Mouse (Mus musculus): ENCODE data around the gene Nhp2.

Gene Nhp2

GRCm38 (mm10) chr11:51635525-51636322, 16.2 kb downstream of the Nhp2 start, which contains the start of gene Rmnd5b:
Gene Rmnd5b, minus strand, starts transcription at chr11:51635896.
- DNase-seq (ENCODE audit: low read depth, low spot score) = peak; percentile 85

DNA sequence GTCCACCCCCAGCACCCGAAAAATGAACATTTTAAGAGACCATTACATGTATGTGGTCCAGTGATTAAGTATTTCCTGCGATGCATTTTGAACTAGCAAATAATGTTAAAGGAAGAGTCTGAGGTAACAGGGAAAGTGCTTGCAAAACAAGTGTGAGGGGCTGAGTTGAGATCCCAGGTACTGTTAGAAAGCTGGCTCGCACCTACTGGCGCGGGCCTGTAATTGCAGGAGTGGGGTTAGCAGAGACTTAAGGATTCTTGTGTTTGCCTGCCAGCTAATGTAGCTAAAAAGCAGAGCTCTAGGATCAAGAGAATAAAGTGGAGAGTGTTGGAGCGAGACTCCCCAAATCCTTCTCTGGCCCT, 16.8 kb downstream of the Nhp2 start:
- no peak for DNase-seq (ENCODE audit: low read depth, low spot score)

- peak; percentile 89 for DNase-seq (ENCODE audit: low read depth, low spot score)
These were observed 18.5 kb downstream of the Nhp2 start for GRCm38 (mm10) chr11:51637971-51638414.

DNA sequence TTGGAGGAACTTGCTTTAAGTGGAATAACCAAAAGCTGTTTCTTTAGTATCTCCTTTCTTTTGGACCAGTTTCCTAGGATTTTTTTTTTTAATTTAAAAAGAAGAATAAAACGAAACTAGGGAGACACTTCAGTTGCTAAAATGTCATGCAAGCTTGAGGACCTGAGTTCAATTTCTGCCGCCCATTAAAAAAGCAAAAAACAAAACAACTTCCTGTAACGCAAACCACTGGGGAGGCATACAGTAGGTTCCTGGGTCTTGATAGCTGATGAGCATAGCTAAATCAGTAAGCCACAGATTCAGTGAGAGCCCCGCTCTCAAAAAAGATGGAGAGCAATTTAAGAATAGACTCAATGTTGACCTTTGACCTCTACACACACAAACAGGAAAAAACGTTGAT, 19.0 kb downstream of the Nhp2 start:
- no peak for DNase-seq (ENCODE audit: low read depth, low spot score)

- DNase-seq (ENCODE audit: low read depth, low spot score) = no peak
These were observed 21.2 kb downstream of the Nhp2 start for GRCm38 (mm10) chr11:51640748-51641147.

DNA sequence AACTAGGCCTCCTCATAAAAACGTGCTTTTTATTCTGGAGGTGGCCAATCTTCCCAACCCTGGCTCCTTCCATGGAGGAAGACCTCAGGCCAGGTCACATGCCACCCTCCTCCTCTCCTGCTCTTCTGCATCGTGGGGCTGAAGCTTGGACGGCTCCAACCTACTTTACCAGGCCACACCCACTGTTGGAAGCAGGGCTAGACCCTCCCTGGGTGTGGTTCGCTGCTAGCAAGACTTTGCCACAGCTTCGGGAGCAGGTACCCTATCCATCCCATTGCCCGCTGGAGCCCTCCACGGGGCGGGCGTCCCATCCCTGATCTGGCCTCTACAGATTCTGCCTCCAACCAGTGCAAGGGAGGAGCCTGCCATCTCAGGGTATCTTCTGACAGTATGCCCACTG, 23.7 kb downstream of the Nhp2 start:
- DNase-seq (ENCODE audit: low read depth, low spot score) = no peak

GRCm38 (mm10) chr11:51643761-51644160, 24.2 kb downstream of the Nhp2 start:
- DNase-seq (ENCODE audit: low read depth, low spot score) = no peak

DNA sequence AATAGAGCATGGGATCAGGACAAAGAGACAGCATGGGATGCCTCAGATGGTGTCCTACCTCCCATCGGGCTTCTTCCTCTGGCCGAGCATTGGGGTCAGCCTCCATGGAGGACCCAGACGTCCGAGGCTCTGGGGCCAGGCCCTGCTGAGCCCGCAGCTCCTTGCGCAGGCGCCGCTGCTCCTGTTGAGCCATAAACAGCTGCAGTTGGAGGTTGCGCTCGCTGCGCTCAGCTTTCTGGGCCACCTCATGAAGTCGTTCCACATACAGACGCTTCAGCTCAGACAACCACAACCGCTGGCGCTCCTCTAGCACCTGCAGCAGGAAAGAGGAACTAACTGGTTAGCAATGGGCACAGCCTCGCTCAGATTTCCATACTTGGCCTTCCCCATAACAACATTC, 24.7 kb downstream of the Nhp2 start:
- DNase-seq (ENCODE audit: low read depth, low spot score) = no peak

GRCm38 (mm10) chr11:51645293-51645692, 25.8 kb downstream of the Nhp2 start:
- no peak for DNase-seq (ENCODE audit: low read depth, low spot score)

DNA sequence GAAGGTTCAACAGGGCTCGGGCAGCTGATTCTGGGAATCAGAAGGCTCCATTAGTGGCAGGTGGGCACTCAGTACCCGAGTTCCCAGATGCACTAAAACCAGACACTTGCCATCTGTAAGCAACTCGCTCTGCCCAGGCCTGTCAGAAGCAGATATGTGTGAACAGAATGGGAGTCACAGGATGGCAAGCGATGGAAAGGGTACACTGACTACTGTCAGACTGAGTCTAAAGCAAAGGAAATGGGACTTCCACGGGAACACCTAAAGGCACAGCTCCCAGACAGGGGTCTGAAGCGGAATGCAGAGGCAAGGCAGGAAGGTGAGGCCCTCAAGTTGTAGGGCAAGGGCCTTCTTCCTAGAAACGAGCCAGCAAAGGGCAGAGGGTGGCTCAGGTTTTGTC, 26.7 kb downstream of the Nhp2 start:
- no peak for DNase-seq (ENCODE audit: low read depth, low spot score)

DNA sequence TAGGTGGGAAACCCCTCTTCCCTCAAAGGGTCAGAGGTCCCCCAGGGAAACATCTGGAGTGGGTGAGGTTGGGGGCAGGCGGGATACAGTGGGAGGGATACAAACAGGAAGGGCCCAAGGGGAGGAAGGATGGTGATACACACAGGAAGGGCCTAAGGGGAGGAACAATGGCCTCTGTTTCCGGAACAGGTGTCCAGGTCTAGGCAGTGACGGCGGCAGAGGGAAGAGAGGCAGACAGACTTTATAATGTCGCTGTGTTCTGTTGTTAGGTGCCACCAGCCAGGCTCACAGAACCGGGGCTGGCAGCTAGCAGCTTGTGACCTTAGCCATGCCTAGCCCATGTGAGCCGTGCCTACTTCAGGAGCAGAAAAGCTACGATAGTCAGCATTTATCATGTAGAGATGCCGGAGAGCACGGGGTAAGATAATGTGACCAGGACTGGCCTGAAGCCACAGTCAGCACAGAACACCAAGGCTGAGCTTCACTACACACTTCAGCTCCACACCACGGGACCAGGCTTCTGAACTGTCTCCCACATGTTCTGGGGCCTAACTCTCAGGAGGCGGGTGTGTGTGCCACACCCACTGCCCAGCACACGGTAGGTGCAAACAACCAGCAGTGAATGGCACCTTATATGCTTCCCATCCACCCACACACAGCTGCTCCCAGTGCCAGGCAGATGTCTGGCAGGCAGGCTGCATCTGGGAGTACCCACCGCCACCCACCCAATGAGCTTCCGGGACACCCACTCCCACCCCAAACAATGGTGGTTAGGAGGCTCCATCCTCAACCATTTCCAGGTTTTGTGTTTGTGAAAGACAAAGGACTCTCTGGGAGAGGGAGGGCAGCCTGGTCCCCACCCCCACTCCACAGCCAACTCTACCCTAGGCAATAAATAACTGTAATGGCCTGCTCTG, 27.5 kb downstream of the Nhp2 start:
- no peak for DNase-seq (ENCODE audit: low read depth, low spot score)

DNA sequence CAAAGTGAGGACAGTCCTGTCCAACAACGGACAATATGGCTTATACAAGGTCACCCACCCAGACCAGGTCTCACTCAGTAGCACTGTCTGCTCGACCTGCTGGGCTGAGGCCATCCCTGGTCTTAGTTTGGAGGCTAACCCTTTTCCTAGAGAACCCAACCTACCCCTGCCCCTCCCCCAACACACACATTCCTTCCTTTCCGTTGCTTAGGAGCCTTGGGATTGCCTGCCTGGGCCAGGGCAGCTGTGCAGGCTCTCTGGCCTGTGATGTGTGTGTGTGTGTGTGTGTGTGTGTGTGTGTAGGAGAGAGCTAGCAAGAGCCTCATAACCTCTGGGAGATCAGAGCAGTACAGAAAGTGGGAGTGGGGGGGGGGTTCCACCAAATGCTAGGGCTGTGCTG, 29.0 kb downstream of the Nhp2 start:
- no peak for DNase-seq (ENCODE audit: low read depth, low spot score)

DNA sequence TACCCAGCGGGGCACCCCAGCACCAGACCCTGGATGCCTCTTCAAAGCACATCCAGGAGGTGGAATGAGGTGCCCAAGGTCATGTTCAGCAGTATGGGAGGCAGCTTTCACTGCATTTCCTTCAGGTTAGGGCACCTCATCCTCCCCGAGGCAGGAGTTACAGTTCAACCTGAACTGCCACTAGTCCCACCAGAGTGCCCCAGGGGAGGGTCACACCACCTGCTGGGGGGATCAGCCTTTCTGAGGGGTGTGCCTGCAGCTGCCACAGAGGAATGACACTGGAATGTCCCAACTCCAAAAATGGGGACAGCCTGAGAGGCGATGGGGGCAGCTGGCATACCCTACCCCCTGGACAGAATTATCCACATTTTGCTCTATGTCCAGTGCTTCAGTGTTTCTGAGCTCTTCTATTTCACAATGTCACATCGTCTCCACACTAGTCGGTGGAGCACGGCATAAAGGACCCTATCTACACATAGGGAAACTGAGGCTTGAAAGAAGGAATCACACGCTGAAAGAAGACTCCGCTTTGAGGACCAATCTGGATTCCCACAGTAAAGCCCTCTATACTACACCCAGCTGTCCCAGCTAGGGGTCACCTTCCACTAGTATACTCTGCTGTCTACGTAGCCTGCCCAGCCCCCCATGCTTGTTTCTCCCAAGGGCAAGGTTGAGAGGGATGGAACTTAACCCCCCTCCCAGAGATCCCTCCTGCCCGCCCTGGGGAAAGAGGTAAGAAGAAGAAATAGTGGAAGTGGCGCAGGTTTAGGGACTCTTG, 29.8 kb downstream of the Nhp2 start:
- no peak for DNase-seq (ENCODE audit: low read depth, low spot score)

DNA sequence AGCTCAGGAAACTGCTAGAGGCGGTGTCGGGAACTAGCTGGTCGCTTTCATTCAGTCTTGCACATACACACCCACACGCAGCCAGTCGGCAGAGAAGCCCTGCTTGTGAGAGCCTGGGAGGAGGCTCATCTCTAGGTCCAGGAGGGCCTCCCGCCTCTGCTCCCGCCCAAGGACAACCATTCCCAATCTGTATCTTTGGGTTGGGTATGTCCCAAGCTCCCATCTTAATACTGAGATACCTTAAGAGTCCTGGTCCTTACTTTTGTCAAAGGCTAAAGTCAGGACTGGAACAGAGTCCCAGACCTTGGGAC, 30.3 kb downstream of the Nhp2 start:
- no peak for DNase-seq (ENCODE audit: low read depth, low spot score)

GRCm38 (mm10) chr11:51650261-51650660, 30.7 kb downstream of the Nhp2 start:
- DNase-seq (ENCODE audit: low read depth, low spot score) = no peak

- DNase-seq (ENCODE audit: low read depth, low spot score) = peak; percentile 64
These were observed 31.4 kb downstream of the Nhp2 start, which contains the start of the genes N4bp3 and D930048N14Rik for GRCm38 (mm10) chr11:51650691-51651515. Gene N4bp3, minus strand, starts transcription at chr11:51650842. Gene D930048N14Rik, plus strand, starts transcription at chr11:51650954.

DNA sequence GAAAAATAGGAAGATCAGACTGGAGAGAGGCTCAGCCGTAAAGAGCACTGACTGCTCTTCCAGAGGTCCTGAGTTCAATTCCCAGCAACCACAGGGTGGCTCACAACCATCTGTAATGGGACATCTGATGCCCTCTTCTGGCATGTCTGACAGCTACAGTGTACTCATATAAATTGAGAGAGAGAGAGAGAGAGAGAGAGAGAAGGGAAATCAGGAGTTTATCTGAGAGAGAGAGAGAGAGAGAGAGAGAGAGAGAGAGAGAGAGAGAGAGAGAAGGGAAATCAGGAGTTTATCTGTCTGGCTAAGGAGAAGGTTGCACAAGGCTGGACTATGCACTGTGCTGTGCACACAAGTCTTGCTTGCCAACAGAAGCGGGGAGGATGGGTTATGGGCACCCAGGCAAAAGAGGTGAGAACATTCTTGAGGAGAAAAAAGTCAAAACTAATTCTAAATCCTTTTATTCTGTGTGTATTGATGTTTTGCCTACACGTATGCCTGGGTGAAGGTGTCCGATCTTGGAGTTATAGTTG, 33.4 kb downstream of the Nhp2 start:
- DNase-seq (ENCODE audit: low read depth, low spot score) = no peak

GRCm38 (mm10) chr11:51653736-51654135, 34.2 kb downstream of the Nhp2 start:
- DNase-seq (ENCODE audit: low read depth, low spot score) = no peak

GRCm38 (mm10) chr11:51654891-51655290, 35.4 kb downstream of the Nhp2 start:
- no peak for DNase-seq (ENCODE audit: low read depth, low spot score)

DNA sequence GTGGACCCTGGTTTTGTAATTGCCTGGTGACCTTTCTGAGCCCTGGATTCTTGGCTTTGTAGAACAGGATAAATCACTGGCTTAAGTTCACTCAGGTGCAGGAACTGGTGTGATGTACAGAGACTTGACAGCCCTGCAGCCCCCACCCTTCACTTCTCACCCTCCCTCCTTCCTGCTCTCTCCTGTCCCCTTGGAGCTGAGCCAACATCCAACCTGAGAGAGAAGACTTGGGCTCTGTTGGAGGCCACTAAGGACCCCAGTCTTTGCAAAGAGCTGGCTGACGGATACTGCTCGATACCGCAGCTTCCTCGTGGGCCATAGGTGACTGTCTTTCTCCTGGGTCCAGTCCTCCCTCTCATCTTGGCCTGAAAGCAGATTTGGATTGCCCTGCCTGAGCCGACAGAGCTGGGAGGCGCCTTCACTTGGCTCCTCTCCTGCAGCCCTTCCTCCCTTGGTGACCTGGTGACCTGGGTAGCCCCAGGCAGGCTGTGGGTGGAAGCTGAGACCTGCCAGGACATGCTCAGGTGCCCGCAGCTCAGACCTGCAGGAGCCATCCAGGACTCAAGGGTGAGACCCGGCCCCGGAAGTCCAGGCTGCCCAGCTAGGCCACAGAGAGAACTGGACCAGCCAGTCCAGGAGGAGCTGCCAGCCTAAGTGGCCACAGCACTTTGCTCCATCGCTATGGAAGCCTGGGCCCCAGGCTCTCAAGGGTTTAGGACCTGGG, 37.4 kb downstream of the Nhp2 start:
- DNase-seq (ENCODE audit: low read depth, low spot score) = no peak
